Mouse (Mus musculus) B cell, adult 2 months (primary cell): ENCODE measurements at regions not wholly inside any gene's neighbourhood (a gene's known extent, or its start where the extent isn't known, plus 50 kb on each side); places are given as distances from the start of the nearest gene placed in this dataset.
"Not testable (repeated sequence)": the region's sequence is repeated elsewhere in the genome, so short reads cannot be mapped to it uniquely, and the experiment has no call there.

Source experiments
- DNase-seq, 2 experiments: peaks; one replicate each; pipeline ENCODE4 v3.0.0; 2022

GRCm38 (mm10) chr10:15321480-15321879, 603.5 kb upstream of the Gje1 start:
- no peak for DNase-seq

- DNase-seq: no peak
Measured at GRCm38 (mm10) chr10:15317017-15317607, 599.1 kb upstream of the Gje1 start.

- DNase-seq: no peak
Measured at GRCm38 (mm10) chr10:15310650-15311049, 592.6 kb upstream of the Gje1 start.

GRCm38 (mm10) chr10:15305811-15306473, 587.9 kb upstream of the Gje1 start:
- DNase-seq: no peak

GRCm38 (mm10) chr10:15300199-15301085, 582.4 kb upstream of the Gje1 start:
- DNase-seq: peak; percentile 68

GRCm38 (mm10) chr10:15299331-15300198, 581.6 kb upstream of the Gje1 start:
- no peak for DNase-seq

- no peak for DNase-seq
Measured at GRCm38 (mm10) chr10:15297257-15297656, 579.2 kb upstream of the Gje1 start.

- DNase-seq: no peak
Measured at GRCm38 (mm10) chr10:15294125-15294524, 576.1 kb upstream of the Gje1 start.

GRCm38 (mm10) chr10:15263337-15263736, 545.3 kb upstream of the Gje1 start:
- DNase-seq: not testable (repeated sequence)

GRCm38 (mm10) chr10:15262282-15262681, 544.3 kb upstream of the Gje1 start:
- DNase-seq: not testable (repeated sequence)

- DNase-seq: no peak
Measured at GRCm38 (mm10) chr10:15249402-15250086, 531.5 kb upstream of the Gje1 start.

- no peak for DNase-seq
Measured at GRCm38 (mm10) chr10:15248899-15249298, 530.9 kb upstream of the Gje1 start.

GRCm38 (mm10) chr10:15244376-15245262, 526.6 kb upstream of the Gje1 start:
- no peak for DNase-seq

- no peak for DNase-seq
Measured at GRCm38 (mm10) chr10:15243460-15243859, 525.4 kb upstream of the Gje1 start.

- no peak for DNase-seq
Measured at GRCm38 (mm10) chr10:15218883-15219282, 500.9 kb upstream of the Gje1 start.

- DNase-seq: no peak
Measured at GRCm38 (mm10) chr10:15179585-15179984, 461.6 kb upstream of the Gje1 start.

GRCm38 (mm10) chr10:15174421-15174820, 456.4 kb upstream of the Gje1 start:
- DNase-seq: no peak

GRCm38 (mm10) chr10:15172558-15172957, 454.5 kb upstream of the Gje1 start:
- no peak for DNase-seq

- DNase-seq: no peak
Measured at GRCm38 (mm10) chr10:15140703-15141102, 422.7 kb upstream of the Gje1 start.
